Mouse (Mus musculus) kidney, adult 9 months (tissue): ENCODE measurements around the gene Zmat5.
"Not testable (repeated sequence)": the region's sequence is repeated elsewhere in the genome, so short reads cannot be mapped to it uniquely, and the experiment has no call there.

Source experiments
- DNase-seq: peaks from one replicate; pipeline ENCODE4 v3.0.0; 2022

Gene Zmat5

GRCm38 (mm10) chr11:4691213-4691612 is 13.3 kb upstream of the Zmat5 start:
- DNase-seq = no peak

GRCm38 (mm10) chr11:4692162-4692561 is 12.3 kb upstream of the Zmat5 start:
- DNase-seq = no peak

GRCm38 (mm10) chr11:4697043-4697983 is 7.2 kb upstream of the Zmat5 start:
- peak; percentile 46 for DNase-seq

GRCm38 (mm10) chr11:4700726-4701125 is 3.8 kb upstream of the Zmat5 start:
- DNase-seq = no peak

- no peak for DNase-seq
Measured at GRCm38 (mm10) chr11:4703688-4704071, 798 bp upstream of the Zmat5 start.

GRCm38 (mm10) chr11:4705178-4705577 is 700 bp downstream of the Zmat5 start:
- no peak for DNase-seq

- not testable (repeated sequence) for DNase-seq
Measured at GRCm38 (mm10) chr11:4710188-4710587, 5.7 kb downstream of the Zmat5 start.

- no peak for DNase-seq
Measured at GRCm38 (mm10) chr11:4712822-4713221, 8.3 kb downstream of the Zmat5 start.

GRCm38 (mm10) chr11:4714727-4715126 is 10.2 kb downstream of the Zmat5 start:
- no peak for DNase-seq

- DNase-seq = no peak
Measured at GRCm38 (mm10) chr11:4715596-4715995, 11.1 kb downstream of the Zmat5 start.

GRCm38 (mm10) chr11:4716530-4717236 is 12.2 kb downstream of the Zmat5 start:
- DNase-seq = no peak

- no peak for DNase-seq
Measured at GRCm38 (mm10) chr11:4718548-4718947, 14.1 kb downstream of the Zmat5 start.

GRCm38 (mm10) chr11:4719961-4720360 is 15.5 kb downstream of the Zmat5 start:
- no peak for DNase-seq

- DNase-seq = no peak
Measured at GRCm38 (mm10) chr11:4720393-4720792, 15.9 kb downstream of the Zmat5 start.

GRCm38 (mm10) chr11:4720900-4721580 is 16.6 kb downstream of the Zmat5 start:
- DNase-seq = no peak

GRCm38 (mm10) chr11:4721728-4722127 is 17.2 kb downstream of the Zmat5 start:
- DNase-seq = no peak

GRCm38 (mm10) chr11:4729603-4730002 is 25.1 kb downstream of the Zmat5 start:
- DNase-seq = no peak

GRCm38 (mm10) chr11:4730096-4730495 is 25.6 kb downstream of the Zmat5 start:
- no peak for DNase-seq

- no peak for DNase-seq
Measured at GRCm38 (mm10) chr11:4730913-4731312, 26.4 kb downstream of the Zmat5 start.

GRCm38 (mm10) chr11:4731781-4732180 is 27.3 kb downstream of the Zmat5 start:
- no peak for DNase-seq

- DNase-seq = no peak
Measured at GRCm38 (mm10) chr11:4734179-4734578, 29.7 kb downstream of the Zmat5 start.

- DNase-seq = no peak
Measured at GRCm38 (mm10) chr11:4736355-4736754, 31.9 kb downstream of the Zmat5 start.

GRCm38 (mm10) chr11:4737682-4738081 is 33.2 kb downstream of the Zmat5 start:
- no peak for DNase-seq
